Mouse (Mus musculus) small intestine, adult 2 months (tissue): Measurements from ENCODE around the gene Pheta2. TPM values are rescaled to one million over a fixed set of nuclear protein-coding genes. Genes with fewer than 3 reads are reported as not detected.
"Not testable (repeated sequence)": the region's sequence is repeated elsewhere in the genome, so short reads cannot be mapped to it uniquely, and the experiment has no call there.

Source experiments
- H3K27ac ChIP-seq: fragments of 200-500 bp; 2 replicates; pipeline ENCODE4 v1.5.1; 2012; ENCODE audit warnings: low read depth, low read length, control low read depth, inconsistent platforms; ENCODE audit not compliant: insufficient read depth
- H3K27me3 ChIP-seq: fragments of 200-500 bp; 2 replicates; pipeline ENCODE4 v1.6.1; 2012; ENCODE audit warnings: mild to moderate bottlenecking, moderate library complexity, low read length, inconsistent platforms; ENCODE audit not compliant: control insufficient read depth, insufficient read depth
- H3K36me3 ChIP-seq: fragments of 200-500 bp; 2 replicates; pipeline ENCODE4 v1.6.1; 2012; ENCODE audit warnings: mild to moderate bottlenecking, low read length, control low read depth, inconsistent platforms; ENCODE audit not compliant: control insufficient read depth, insufficient read depth
- H3K4me1 ChIP-seq: fragments of 200-500 bp; 2 replicates; pipeline ENCODE4 v1.6.1; 2012; ENCODE audit warnings: low read length, inconsistent platforms, mixed read lengths; ENCODE audit not compliant: control insufficient read depth, insufficient read depth, insufficient read length
- H3K4me3 ChIP-seq: fragments of 200-500 bp; 2 replicates; pipeline ENCODE4 v1.5.1; 2012; ENCODE audit warnings: low read depth, mild to moderate bottlenecking, control low read depth, inconsistent platforms, low read length, moderate library complexity
- CTCF ChIP-seq: fragments of 200-500 bp; IDR thresholded peaks from 2 replicates; pipeline ENCODE4 v1.5.1; 2012; ENCODE audit warnings: low read depth, mild to moderate bottlenecking, control low read depth, inconsistent platforms, low read length, moderate library complexity, mixed read lengths; ENCODE audit not compliant: insufficient replicate concordance, insufficient read length; ENCODE audit errors: extremely low read depth
- POLR2A ChIP-seq: fragments of 200-500 bp; IDR thresholded peaks from 2 replicates; pipeline ENCODE4 v1.6.1; 2012; ENCODE audit warnings: low read depth, mild to moderate bottlenecking, control low read depth, inconsistent platforms, low read length, moderate library complexity
- WGBS: fragments of 180-500 bp; shearing (Covaris S2); methylation state at CpG from one replicate; pipeline ENCODE4 v1.1.7; 2018; 5-methylcytosine and 5-hydroxymethylcytosine counted together
- polyA plus RNA-seq: library from polyadenylated mRNA; depleted of rRNA; stranded (reverse); fragments of >200 nt; gene quantifications from 2 replicates; pipeline ENCODE4 v1.2.3, GENCODE M21; 2012

Pheta2 gene
- polyA plus RNA-seq, 1 experiment, result 0.56 TPM

DNA sequence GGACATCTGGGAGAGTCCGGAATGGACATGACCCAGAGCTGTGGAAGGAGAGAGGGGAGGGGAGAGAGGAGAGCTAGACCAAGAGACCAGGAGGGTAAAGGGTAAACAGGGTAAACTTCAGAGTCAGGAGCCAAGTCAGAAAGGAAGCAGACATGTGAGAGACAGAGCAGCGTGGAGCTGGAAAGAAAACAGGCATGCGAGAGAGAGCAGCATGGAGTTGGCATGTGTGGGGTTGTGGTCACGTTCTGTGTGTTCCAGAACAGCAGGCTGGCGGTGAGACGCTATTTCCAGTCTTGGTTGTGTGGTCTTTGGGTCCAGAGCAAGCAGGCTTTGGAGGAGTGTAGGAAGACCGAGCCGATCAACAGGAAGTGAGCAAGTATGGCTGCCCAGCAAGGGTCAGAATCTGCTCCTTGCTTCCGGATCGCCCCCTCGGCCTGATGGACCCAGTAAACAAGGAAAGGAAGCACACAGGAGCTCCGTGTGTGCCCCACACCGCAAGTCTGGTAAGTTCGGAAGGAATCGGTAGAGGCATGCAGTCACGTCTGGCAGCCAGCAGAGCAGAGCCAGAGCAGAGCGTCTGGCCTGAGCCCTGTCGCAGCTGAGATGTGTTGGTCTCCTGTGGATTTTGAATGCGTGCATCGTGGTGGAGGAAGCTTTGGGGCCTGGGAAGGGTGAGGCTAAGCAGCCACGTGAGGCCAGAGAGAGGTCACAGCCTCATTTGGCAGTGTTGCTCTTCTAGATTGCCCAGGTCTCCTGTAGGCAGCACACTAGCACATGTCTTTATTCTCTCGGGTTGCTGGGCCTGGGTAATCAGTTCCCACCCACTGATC lies 19.9 kb downstream of the Pheta2 start:
- Histone ChIP-seq H3K4me3 (peak overlapping the region; percentile 22), H3K27me3 (no peaks in the 10 kb centered on the region), H3K4me1 (peaks cover 13% of the 10 kb centered on the region; the same call in 1 of the 2 replicates), H3K36me3 (no peaks in the 10 kb centered on the region), H3K27ac (0 out of 2 replicates have a peak overlapping the region, but pooled peaks have one; percentile 18)
- WGBS, result 74% methylated on average over 22 of the region's 22 CpGs
- TF ChIP-seq CTCF (no peak), POLR2A (no peak)

DNA sequence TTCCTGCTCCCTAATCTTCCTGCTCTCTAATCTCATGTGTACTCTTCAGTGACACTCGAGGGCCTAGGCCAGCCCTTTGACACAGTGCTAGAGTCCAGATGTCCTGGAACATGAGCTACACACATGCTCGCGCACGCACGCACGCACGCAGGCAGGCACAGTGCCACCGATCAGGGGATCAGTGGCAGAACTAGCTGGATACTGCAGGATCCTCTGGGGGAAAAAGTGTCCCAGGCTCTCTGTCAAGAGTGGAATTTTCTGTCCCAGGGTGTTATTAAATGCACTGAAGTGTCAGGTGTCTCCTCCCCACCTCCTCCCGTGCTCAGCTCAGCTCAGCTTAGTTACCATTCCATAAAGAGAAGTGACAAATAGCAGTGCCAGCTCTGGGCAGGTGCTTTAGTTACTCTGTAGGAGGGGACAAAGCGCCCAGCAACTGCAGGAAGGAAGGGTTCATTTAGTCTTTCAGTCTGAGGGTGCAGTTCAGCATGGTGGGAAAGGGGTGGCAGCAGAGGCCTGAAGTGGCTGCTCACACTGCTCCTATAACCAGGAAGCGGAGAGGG lies 22.8 kb downstream of the Pheta2 start:
- Histone ChIP-seq H3K27me3 (no peaks in the 10 kb centered on the region), H3K27ac (peak overlapping the region; percentile 99), H3K4me1 (peaks cover 13% of the 10 kb centered on the region; the same call in 1 of the 2 replicates), H3K36me3 (no peaks in the 10 kb centered on the region), H3K4me3 (no peak overlapping the region)
- TF ChIP-seq CTCF, result peak; percentile 23; the same call in 1 of the 2 replicates
- no peak for TF ChIP-seq POLR2A
- 24% methylated on average over 11 of the region's 11 CpGs for WGBS

DNA sequence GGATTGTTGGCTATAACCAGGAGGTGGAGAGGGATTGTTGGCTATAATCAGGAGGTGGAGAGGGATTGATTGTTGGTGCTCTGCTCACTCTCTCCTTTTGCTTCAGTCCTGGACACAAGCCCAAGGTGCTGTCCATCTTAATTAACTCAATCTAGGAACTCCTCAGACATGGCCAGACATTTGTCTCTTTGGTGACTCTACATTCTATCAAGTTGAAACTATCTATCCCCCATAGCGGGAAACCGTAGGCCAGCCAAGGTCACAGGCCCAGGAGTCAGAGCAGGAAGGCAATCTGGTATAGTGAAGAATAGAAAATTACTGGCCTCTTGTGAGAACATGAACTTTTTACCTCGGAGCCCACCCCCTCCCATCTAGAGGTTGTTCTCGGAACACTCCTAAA lies 23.5 kb downstream of the Pheta2 start:
- TF ChIP-seq POLR2A (no peak), CTCF (no peak)
- Histone ChIP-seq H3K36me3 (no peaks in the 10 kb centered on the region), H3K4me3 (no peak overlapping the region), H3K4me1 (peaks cover 13% of the 10 kb centered on the region; the same call in 1 of the 2 replicates), H3K27me3 (no peaks in the 10 kb centered on the region), H3K27ac (peak overlapping the region; percentile 99)
- WGBS, result 83% methylated on average over 4 of the region's 4 CpGs

DNA sequence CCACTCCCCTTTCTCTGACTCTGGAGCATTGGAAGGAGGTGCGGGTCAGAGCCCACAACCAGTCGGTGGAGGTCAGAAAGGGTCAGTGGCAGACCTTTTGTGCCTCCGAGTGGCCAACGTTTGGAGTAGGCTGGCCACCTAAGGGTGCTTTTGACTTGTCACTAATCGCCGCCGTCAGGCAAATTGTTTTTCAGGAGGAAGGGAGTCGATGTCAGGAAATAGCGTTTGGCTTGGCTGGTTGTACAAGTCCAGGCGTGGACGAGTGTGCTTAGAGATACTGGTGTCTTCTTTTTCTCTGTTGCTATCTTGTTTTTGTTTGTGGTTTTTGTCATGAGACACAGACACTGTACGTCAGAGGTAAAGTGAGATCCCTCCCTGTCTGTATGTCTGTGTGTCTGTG lies 25.1 kb downstream of the Pheta2 start:
- WGBS, result 83% methylated on average over 8 of the region's 12 CpGs
- H3K27me3 ChIP-seq, result not testable (repeated sequence)

DNA sequence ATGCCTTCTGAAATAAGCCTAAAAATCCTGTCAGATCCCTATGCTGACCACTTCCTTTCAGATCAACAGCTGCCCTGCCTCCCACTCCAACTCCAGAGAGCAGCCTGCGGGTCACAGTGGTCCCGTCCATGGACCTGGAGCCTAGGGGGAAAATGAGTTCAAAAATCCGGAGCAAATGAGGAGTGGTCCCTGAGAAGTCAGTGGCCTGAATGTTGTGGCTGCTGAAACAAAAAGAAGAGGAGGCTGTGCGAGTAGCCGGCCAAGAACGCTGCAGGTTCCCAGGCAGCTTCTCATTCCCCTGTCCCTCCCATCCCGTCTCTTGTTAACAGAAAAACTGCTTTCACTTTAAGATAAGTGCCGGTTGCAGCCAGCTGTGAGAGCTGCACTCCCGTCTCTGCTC lies 25.8 kb downstream of the Pheta2 start:
- H3K36me3 ChIP-seq, H3K27me3 ChIP-seq: not testable (repeated sequence)
- Histone ChIP-seq H3K4me1 (peaks cover 13% of the 10 kb centered on the region; the same call in 1 of the 2 replicates), H3K27ac (peak overlapping the region; percentile 80), H3K4me3 (peak overlapping the region; percentile 53)
- 6% methylated on average over 7 of the region's 9 CpGs for WGBS

More for the DNA sequence above, 25.1 kb downstream of the Pheta2 start:
- not testable (repeated sequence) for H3K4me3 ChIP-seq, H3K36me3 ChIP-seq, H3K27ac ChIP-seq
- H3K4me1 ChIP-seq, result peaks cover 13% of the 10 kb centered on the region; the same call in 1 of the 2 replicates

DNA sequence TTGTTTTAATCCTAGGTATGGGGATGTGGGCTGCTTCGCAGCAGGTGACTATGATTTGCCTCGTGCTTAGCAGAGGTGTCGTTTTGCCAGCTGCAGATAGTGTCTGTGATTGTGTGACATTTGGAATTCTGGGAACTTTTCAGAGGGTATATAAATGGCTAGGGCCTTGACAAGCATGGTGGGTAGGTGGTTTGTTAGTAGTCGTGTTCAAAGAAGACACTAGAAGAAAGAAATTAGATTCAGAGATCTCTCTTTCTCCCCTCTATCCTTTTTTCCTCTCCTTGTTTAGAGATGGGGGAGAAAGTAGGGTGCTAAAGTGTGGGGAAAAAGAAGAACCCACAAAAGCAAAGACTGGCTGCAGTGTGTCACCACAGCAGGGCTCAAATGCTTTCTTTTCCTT lies 29.4 kb downstream of the Pheta2 start:
- Histone ChIP-seq H3K4me3 (no peak overlapping the region), H3K27me3 (no peaks in the 10 kb centered on the region), H3K27ac (no peak overlapping the region), H3K4me1 (peaks cover 3% of the 10 kb centered on the region; the same call in 1 of the 2 replicates), H3K36me3 (peaks cover 3% of the 10 kb centered on the region; the same call in 1 of the 2 replicates)
- TF ChIP-seq CTCF (no peak), POLR2A (no peak)
- WGBS, result 90% methylated on average over 4 of the region's 4 CpGs

DNA sequence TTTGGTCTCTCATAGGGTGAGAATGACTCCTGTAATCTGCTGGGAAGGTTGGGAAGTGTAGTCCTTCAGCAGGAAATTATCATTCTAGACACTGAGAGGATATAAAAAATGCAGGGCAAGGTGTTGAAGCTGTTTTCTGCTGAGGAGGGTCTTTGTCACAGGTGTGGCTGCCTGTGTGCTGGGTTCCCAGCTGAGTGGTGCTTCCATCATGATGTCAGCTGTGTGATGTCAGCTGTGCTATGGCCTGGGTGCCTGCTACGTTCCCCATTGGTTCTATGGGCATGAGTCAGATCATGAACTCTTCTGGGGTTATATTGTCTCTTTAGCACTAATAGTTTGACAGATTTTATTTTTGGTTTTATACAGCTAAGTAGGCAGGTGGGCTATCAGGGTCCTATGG lies 30.1 kb downstream of the Pheta2 start:
- H3K4me3 ChIP-seq, result no peak overlapping the region
- 80% methylated on average over 1 of the region's 1 CpGs for WGBS
- no peak overlapping the region for H3K27ac ChIP-seq

DNA sequence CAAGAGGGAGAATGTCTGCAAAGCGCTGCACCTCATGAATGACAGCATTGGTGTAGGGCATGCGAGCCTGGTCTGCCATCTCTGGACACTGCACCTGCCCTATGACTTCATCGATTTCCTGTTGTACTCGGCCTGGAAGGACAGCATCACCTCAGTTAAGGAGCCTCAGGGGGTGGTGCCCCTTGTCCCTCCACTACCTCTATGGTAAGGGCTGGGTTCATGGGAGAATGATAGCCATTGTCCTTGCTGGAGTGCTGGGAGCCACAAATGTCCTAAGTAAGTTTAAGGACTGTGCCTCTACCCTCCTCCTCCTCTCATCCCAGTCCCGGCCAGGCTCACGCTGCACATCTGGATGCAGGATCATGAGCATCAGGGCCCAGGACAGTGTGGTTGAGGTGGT lies 33.7 kb downstream of the Pheta2 start:
- TF ChIP-seq CTCF (no peak), POLR2A (no peak)
- Histone ChIP-seq H3K27me3 (no peaks in the 10 kb centered on the region), H3K4me1 (peaks cover 4% of the 10 kb centered on the region), H3K27ac (no peak overlapping the region), H3K36me3 (peaks cover 5% of the 10 kb centered on the region; the same call in 1 of the 2 replicates), H3K4me3 (no peak overlapping the region)
- WGBS, result 86% methylated on average over 6 of the region's 6 CpGs

More for the DNA sequence above, 30.1 kb downstream of the Pheta2 start:
- TF ChIP-seq CTCF (no peak), POLR2A (no peak)
- H3K36me3 ChIP-seq, result peaks cover 3% of the 10 kb centered on the region; the same call in 1 of the 2 replicates
- H3K4me1 ChIP-seq, result peaks cover 3% of the 10 kb centered on the region; the same call in 1 of the 2 replicates
- no peaks in the 10 kb centered on the region for H3K27me3 ChIP-seq
